8 mouse cellular contexts compared by ENCODE assay signal in genomic region chr11:115321906-115322693, GRCm38 (mm10). TPM values are rescaled to one million over a fixed set of nuclear protein-coding genes. Genes with fewer than 3 reads are reported as not detected.
DNase-seq lines count a peak whose midpoint lies in the region; ATAC-seq and TF ChIP-seq lines count a peak whose summit lies in the region.

TSS of gene Ush1g (minus strand) at chr11:115322041.

- H3K36me3 ChIP-seq in embryonic facial prominence, embryonic 10.5 days (replicated peaks), result no peaks in the 10 kb centered on the region
- no peaks in the 10 kb centered on the region for H3K36me3 ChIP-seq in limb, embryonic 14.5 days (ENCODE audit: control insufficient read depth, insufficient read depth, low read length)
- no peaks in the 10 kb centered on the region for H3K36me3 ChIP-seq in midbrain, embryonic 16.5 days (ENCODE audit: control insufficient read depth, insufficient read depth, low read length)

- DNase-seq in right cerebral cortex, postnatal 14 days, result peak; percentile 64
- no peak for DNase-seq in right cerebral cortex, postnatal 36 days (ENCODE audit: low spot score in 2 of 2)
- peak; percentile 84 for DNase-seq in adrenal gland, postnatal 14 days
- DNase-seq in embryonic facial prominence, embryonic 10.5 days (ENCODE audit: low spot score), result peak; percentile 91
- DNase-seq in heart, postnatal 4 days, result peak; percentile 73
- DNase-seq in limb, embryonic 14.5 days (ENCODE audit: low spot score), result peak; percentile 64
- DNase-seq in urinary bladder, postnatal 25 days (ENCODE audit: low spot score), result peak; percentile 70

- ATAC-seq in limb, embryonic 14.5 days (ENCODE audit: low FRiP score, low read depth), result peak; percentile 34; the same call in 1 of the 2 replicates
- no peak for ATAC-seq in midbrain, embryonic 16.5 days

- peaks cover 97% of the 10 kb centered on the region for H3K27me3 ChIP-seq in embryonic facial prominence, embryonic 10.5 days (replicated peaks; ENCODE audit: low read depth, poor library complexity, severe bottlenecking)
- peaks cover 79% of the 10 kb centered on the region for H3K27me3 ChIP-seq in limb, embryonic 14.5 days (ENCODE audit: control insufficient read depth, insufficient read depth, low read length)
- H3K27me3 ChIP-seq in midbrain, embryonic 16.5 days (ENCODE audit: control insufficient read depth, insufficient read depth, low read depth, low read length), result peaks cover 67% of the 10 kb centered on the region

- H3K4me3 ChIP-seq in embryonic facial prominence, embryonic 10.5 days, result peak within 1 kb of the TSS; percentile 28; the same call in 1 of the 2 replicates
- no peak within 1 kb of the TSS for H3K4me3 ChIP-seq in limb, embryonic 14.5 days (replicated peaks; ENCODE audit: low read length)
- 0 out of 2 replicates have a peak within 1 kb of the TSS, but pooled peaks have one; percentile 15 for H3K4me3 ChIP-seq in midbrain, embryonic 16.5 days (ENCODE audit: low read depth, low read length)

- H3K9me3 ChIP-seq in embryonic facial prominence, embryonic 10.5 days, result no peaks in the 10 kb centered on the region
- no peaks in the 10 kb centered on the region for H3K9me3 ChIP-seq in limb, embryonic 14.5 days (ENCODE audit: control insufficient read depth, low read length)
- H3K9me3 ChIP-seq in midbrain, embryonic 16.5 days (replicated peaks; ENCODE audit: control insufficient read depth, low read length, poor library complexity, severe bottlenecking), result no peaks in the 10 kb centered on the region

- H3K4me2 ChIP-seq in limb, embryonic 14.5 days (replicated peaks; ENCODE audit: low read depth, low read length, severe bottlenecking), result no peak within 1 kb of the TSS
- peak within 1 kb of the TSS; percentile 35 for H3K4me2 ChIP-seq in midbrain, embryonic 16.5 days (ENCODE audit: low read length)

- WGBS in embryonic facial prominence, embryonic 10.5 days, result 5% methylated on average over 35 of the region's 35 CpGs
- WGBS in limb, embryonic 14.5 days, result 4% methylated on average over 35 of the region's 35 CpGs
- WGBS in midbrain, embryonic 16.5 days, result 4% methylated on average over 35 of the region's 35 CpGs

- H3K9ac ChIP-seq in limb, embryonic 14.5 days (ENCODE audit: low read depth, low read length, severe bottlenecking), result 0 out of 2 replicates have a peak within 1 kb of the TSS, but pooled peaks have one; percentile 16
- peak within 1 kb of the TSS; percentile 45; the same call in 1 of the 2 replicates for H3K9ac ChIP-seq in midbrain, embryonic 16.5 days (ENCODE audit: low read depth, low read length)

- peaks cover 40% of the 10 kb centered on the region for H3K4me1 ChIP-seq in embryonic facial prominence, embryonic 10.5 days
- H3K4me1 ChIP-seq in limb, embryonic 14.5 days (ENCODE audit: control insufficient read depth, insufficient read depth, low read length), result no peaks in the 10 kb centered on the region
- H3K4me1 ChIP-seq in midbrain, embryonic 16.5 days (ENCODE audit: control insufficient read depth, insufficient read depth, low read length), result peaks cover 5% of the 10 kb centered on the region

- no peak within 1 kb of the TSS for H3K27ac ChIP-seq in embryonic facial prominence, embryonic 10.5 days (replicated peaks)
- H3K27ac ChIP-seq in limb, embryonic 14.5 days (replicated peaks; ENCODE audit: low read depth, low read length), result no peak within 1 kb of the TSS
- H3K27ac ChIP-seq in midbrain, embryonic 16.5 days (ENCODE audit: low read length), result no peak within 1 kb of the TSS

- no peak for TF ChIP-seq POLR2A in limb, embryonic 14.5 days (IDR thresholded peaks at IDR 0.05; ENCODE audit: borderline replicate concordance, extremely low read depth, insufficient read depth, insufficient read length)

RNA-seq across cellular contexts. Expression of gene Ush1g, which starts in this region (rescaled TPM):
- 0.33 and 0.38 TPM in 2 replicates for total RNA-seq in adrenal gland, postnatal 14 days (2021)
- 0.04 TPM in 2 replicates for polyA plus RNA-seq in embryonic facial prominence, embryonic 10.5 days (2016; fragmentation: Nextera tagmentation; extraction: Ambion mirVana)
- total RNA-seq in heart, postnatal 4 days (2021), result under 1 TPM; 0.09 to 0.12 TPM
- not detected in 2 replicates for polyA plus RNA-seq in limb, embryonic 14.5 days (2012; rRNA removed)
- polyA plus RNA-seq in limb, embryonic 14.5 days (2014; fragmentation: Nextera tagmentation; extraction: Ambion mirVana), result not detected in 2 replicates
- polyA plus RNA-seq in midbrain, embryonic 16.5 days (2015; fragmentation: Nextera tagmentation; extraction: Ambion mirVana), result 0.10 and 0.20 TPM in 2 replicates

Comparison
In these comparisons a context has a peak if more than half of its experiments do, and no peak if none do; other contexts are left out.
1. DNase-seq: peak in right cerebral cortex, postnatal 14 days (single experiment) and urinary bladder, postnatal 25 days (single experiment); none in right cerebral cortex, postnatal 36 days (0 of 2).
2. Peak in DNase-seq in adrenal gland, postnatal 14 days; RNA of the gene not detected or under 1 TPM.
3. Peak in DNase-seq and H3K4me3 ChIP-seq in embryonic facial prominence, embryonic 10.5 days; RNA of the gene not detected or under 1 TPM.
4. Peak in DNase-seq in heart, postnatal 4 days; RNA of the gene not detected or under 1 TPM.
5. Peak in DNase-seq, ATAC-seq and H3K9ac ChIP-seq in limb, embryonic 14.5 days; RNA of the gene not detected or under 1 TPM.